Mouse (Mus musculus) central nervous system, embryonic 18 days (tissue): Measurements from ENCODE around the gene Nkiras1. TPM values are rescaled to one million over a fixed set of nuclear protein-coding genes. Genes with fewer than 3 reads are reported as not detected.

Experiments
- polyA plus RNA-seq: library from polyadenylated mRNA; depleted of rRNA; stranded (reverse); fragments of >200 nt; gene quantifications from 2 replicates; pipeline ENCODE4 v1.2.3, GENCODE M21; 2012; rRNA removed

Nkiras1 gene
- polyA plus RNA-seq: 44.5 and 45.4 TPM in 2 replicates

DNA sequence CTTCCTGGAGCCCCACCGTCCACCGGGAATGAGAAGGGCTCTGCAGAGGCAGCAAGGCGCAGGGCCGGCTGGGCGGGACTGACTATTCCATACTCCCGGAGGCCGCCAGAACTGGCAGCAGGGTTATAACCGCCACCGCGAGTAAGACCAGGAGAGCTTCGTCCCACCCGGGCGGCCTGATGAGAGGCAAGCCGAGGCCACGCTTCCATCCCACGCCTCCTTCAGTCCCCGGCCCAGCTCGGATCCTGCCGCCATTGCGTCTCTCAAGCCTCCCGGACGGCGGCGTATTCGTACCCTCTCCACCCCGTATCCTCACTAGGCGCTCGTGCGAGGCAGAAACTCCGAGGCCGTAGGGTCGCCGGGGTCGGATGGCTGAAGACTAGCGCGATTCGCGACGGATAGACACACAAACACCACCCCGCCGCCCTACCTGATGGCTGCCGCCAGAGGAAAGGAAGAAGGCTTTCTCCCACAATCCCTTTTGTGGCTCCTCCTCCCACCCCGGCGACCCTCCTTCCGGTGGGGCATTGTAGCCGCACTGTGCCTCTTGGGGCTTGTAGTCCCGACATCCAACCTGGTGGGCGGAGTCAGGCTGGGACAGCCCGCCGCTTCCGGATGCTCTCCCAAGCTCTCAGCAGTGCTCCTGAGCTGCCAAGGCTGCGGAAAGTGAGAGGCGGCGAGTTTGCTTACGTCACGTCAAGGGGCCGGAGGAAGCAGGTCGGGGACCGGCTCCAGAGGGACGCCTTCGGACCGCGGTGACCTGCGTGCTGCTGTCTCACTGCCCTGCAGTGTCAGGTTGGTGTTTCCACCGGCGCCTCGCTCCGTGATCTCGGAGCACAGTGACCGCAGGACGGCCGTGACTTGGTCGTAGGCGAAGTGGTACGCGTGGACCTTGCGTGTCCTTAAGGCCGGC lies at the start of gene Nkiras1, which contains the start of gene Rpl15:
Nkiras1 (plus strand) TSS at position 608 of the 913 bp plus-strand sequence.
Rpl15 (minus strand) TSS at position 863 of the 913 bp plus-strand sequence.

DNA sequence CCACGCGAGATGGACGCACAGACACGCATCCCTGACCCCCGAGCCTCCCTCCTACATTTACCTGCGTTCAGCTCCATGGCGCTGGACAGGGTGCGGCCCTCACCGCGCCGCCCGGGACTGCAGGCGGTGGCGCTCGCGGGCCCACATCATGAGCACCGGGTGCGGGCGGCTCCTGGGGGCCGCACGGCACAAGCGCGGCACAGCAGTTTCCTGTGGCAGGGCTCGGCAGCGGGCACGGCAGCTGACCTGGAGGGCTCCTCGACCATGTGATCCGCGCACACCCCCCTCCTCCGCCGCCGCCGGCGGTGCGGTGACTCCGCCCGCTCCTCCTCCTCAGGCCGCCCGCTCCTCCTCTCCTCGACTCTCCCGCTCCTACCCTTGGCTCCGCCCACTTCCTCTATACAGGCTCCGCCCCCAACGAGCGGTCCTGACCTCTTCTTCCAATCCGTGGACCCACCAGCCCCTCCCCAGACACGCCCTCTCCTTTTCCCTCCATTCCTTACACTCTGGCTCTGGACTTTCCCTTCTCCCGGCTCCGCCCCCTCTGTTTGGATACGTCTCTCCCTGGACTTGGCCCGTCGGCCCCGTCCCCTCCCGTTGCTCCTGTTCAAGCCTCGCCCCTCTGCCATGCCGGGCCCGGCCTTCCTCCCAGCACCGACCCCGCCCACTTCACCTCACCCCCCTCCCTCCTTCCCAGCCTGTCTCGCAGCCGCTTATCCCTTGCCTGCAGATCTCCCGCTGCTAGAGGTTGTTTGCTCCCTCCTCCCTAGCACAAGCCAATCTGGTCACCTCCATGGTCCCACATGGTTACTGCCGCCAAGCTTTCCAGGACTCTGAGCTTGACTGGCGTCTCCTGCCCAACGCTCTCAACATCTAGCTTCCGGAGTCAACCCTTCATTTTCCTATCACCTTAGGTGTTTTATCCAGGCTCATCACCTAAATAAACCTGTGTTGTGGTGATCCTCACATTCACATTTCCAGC lies 31.9 kb upstream of the Nkiras1 start, which contains the start of gene Nr1d2:
Nr1d2 (minus strand) TSS at position 378 of the 982 bp plus-strand sequence.

DNA sequence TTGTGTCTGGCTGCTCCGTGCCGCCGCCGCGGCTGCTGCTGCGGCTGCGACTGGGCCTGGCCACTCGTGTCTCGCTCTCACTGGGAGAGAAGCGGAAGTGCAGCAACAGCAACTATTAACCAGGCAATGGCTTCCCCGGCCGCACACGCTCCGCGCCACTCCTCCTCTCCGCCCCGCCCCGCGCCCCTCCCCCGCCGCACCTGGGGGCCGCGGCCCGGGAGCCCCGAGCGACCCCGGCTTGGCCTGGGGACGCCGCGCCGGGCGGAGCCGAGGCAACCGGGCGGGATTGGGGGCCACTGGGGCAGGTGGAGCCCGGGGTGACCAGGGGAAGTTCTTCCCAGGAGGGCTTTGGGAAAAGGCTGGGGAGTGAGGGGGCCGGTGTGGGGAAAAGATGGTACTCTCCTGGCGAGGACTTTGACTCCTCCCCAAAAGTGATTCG lies 60.8 kb downstream of the Nkiras1 start, which contains the start of gene Ube2e1:
Ube2e1 (minus strand) TSS at position 167 of the 439 bp plus-strand sequence.

Other genes with a start within 250 kb of the Nkiras1 start
- gene Nr1d2, start 32.0 kb upstream of the Nkiras1 start, polyA plus RNA-seq: 6.3 and 6.6 TPM in 2 replicates
- 911 and 958 TPM in 2 replicates for gene Rpl15, start 255 bp downstream of the Nkiras1 start, polyA plus RNA-seq
- 143 and 148 TPM in 2 replicates for gene Ube2e1, start 60.7 kb downstream of the Nkiras1 start, polyA plus RNA-seq